Mouse (Mus musculus) ES-E14 (cell line): ENCODE measurements around the gene Bace2.

Experiments used
- CHD2 ChIP-seq: IDR thresholded peaks from 2 replicates; pipeline ENCODE4 v1.6.1; 2014; ENCODE audit warnings: mild to moderate bottlenecking, low read depth, low read length, inconsistent platforms
- MAFK ChIP-seq: IDR thresholded peaks from 2 replicates; pipeline ENCODE4 v1.6.1; 2014; ENCODE audit warnings: mild to moderate bottlenecking, low read depth, low read length, inconsistent platforms; ENCODE audit not compliant: insufficient read depth
- ZC3H11A ChIP-seq: IDR thresholded peaks from 2 replicates; pipeline ENCODE4 v1.6.1; 2012; ENCODE audit warnings: low read depth, mild to moderate bottlenecking, inconsistent platforms, low read length, borderline replicate concordance
- ZNF384 ChIP-seq: IDR thresholded peaks from 2 replicates; pipeline ENCODE4 v1.6.1; 2012; ENCODE audit warnings: low read depth, low read length, inconsistent platforms

GRCm38 (mm10) chr16:97391701-97392384 lies 35.3 kb downstream of the Bace2 start:
- TF ChIP-seq CHD2, result no peak
- no peak for TF ChIP-seq ZNF384
- no peak for TF ChIP-seq MAFK
- no peak for TF ChIP-seq ZC3H11A
